Mouse (Mus musculus) liver, adult 2 months (tissue): ENCODE measurements around the gene Sh2b2.

Source experiments
- CTCF ChIP-seq: fragments of 200-500 bp; IDR thresholded peaks from 2 replicates; pipeline ENCODE4 v1.5.1; 2011; ENCODE audit warnings: low read depth, low read length, control low read depth
- POLR2A ChIP-seq: fragments of 200-500 bp; IDR thresholded peaks from 2 replicates; pipeline ENCODE4 v1.6.1; 2011; ENCODE audit warnings: low read length, control low read depth; ENCODE audit not compliant: insufficient read depth; ENCODE audit errors: extremely low read depth

DNA sequence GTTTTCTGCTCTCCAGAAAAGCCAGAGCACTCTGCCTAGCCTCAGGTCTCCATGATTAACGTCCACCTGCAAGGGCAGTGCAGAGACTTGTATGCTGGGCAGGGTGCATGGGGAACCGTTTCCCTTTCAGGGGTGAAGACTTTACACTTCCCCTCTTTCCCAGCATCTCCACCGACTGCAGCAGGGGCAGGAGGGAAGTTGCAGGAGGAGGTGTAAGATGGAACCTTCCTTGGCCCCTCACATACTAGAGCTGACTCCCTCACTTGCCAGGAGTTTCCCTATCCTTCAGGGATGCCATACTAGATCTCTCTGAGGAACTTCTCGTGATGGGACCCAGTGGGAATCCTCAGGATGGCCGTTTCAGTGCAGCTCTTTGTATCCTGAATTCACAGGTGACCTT lies 35.8 kb downstream of the Sh2b2 start:
- no peak for TF ChIP-seq CTCF
- TF ChIP-seq POLR2A, result no peak
